ENCODE assay signal across 21 mouse cellular contexts in the genomic region with DNA sequence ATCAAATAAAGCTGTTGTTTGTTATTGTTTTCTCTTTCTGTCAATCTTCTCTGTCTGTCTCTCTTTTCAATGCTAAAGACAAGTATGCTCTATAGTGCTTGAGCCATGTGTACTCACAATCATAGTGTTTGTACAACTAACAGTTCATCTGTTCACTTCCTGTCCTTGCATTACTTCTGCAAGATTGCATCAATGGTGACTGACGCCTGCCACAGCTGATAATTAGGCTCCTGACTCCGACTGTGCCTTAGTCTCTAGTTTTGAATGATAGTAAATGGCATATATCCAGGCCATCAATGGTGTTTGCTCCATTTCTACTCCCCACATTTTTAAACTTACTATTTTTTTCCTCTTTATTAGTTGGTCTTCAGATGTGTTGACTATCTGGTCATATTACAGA.
"Had no signal": no experiment of that assay in that cellular context is flagged by ENCODE, and none has a peak within 500 bp of the region (broad histone marks: within the 10 kb centered on the region; RNA-seq: fewer than 3 reads in every experiment).

No protein-coding gene starts in this region.

- H3K36me3 ChIP-seq: kidney, embryonic 15.5 days; limb, embryonic 12.5 days; limb, embryonic 15.5 days; liver, embryonic 13.5 days; stomach, embryonic 15.5 days had no signal

- H3K9me3 ChIP-seq: kidney, embryonic 15.5 days; limb, embryonic 12.5 days; limb, embryonic 15.5 days; liver, embryonic 13.5 days; megakaryocyte, embryonic 14.5 days; stomach, embryonic 15.5 days had no signal

- H3K4me1 ChIP-seq: kidney, embryonic 15.5 days; limb, embryonic 12.5 days; limb, embryonic 15.5 days; stomach, embryonic 15.5 days had no signal

- H3K4me3 ChIP-seq: kidney, embryonic 15.5 days; left cerebral cortex, adult 2 months; limb, embryonic 12.5 days; limb, embryonic 15.5 days; liver, embryonic 13.5 days; megakaryocyte, embryonic 14.5 days; stomach, embryonic 15.5 days had no signal

- H3K27me3 ChIP-seq: kidney, embryonic 15.5 days; limb, embryonic 12.5 days; limb, embryonic 15.5 days; liver, embryonic 13.5 days; megakaryocyte, embryonic 14.5 days; stomach, embryonic 15.5 days had no signal

- DNase-seq: kidney, adult 11 months; kidney, adult 8-10 months; kidney, postnatal 10 days; kidney, postnatal 36 days; layer of hippocampus, postnatal 36 days; left cerebral cortex, postnatal 4 days; liver, embryonic 13.5 days; lung, adult 2 months; lung, postnatal 14 days; lung, postnatal 4 days; midbrain, embryonic 14.5 days; right cerebral cortex, adult 18-20 months; right cerebral cortex, postnatal 25 days; spleen, adult 18-20 months; thymus, postnatal 25 days had no signal
